Mouse (Mus musculus) left cerebral cortex, adult 11 months (tissue): ENCODE results near the gene Rhot2.
A peak's percentile ranks its signal among the peaks of the same experiment; 100 is the strongest.
"Not testable (repeated sequence)": the region's sequence is repeated elsewhere in the genome, so short reads cannot be mapped to it uniquely, and the experiment has no call there.

Experiments used
- DNase-seq: peaks from one replicate; pipeline ENCODE4 v3.0.0; 2022; ENCODE audit warnings: low spot score

The Rhot2 gene

GRCm38 (mm10) chr17:25874148-25874720, 29.6 kb upstream of the Rhot2 start:
- no peak for DNase-seq

- no peak for DNase-seq
Observed at GRCm38 (mm10) chr17:25873405-25874147, 28.9 kb upstream of the Rhot2 start.

- no peak for DNase-seq
Observed at GRCm38 (mm10) chr17:25872676-25873075, 28.0 kb upstream of the Rhot2 start.

GRCm38 (mm10) chr17:25871566-25871965, 26.9 kb upstream of the Rhot2 start:
- not testable (repeated sequence) for DNase-seq

GRCm38 (mm10) chr17:25869954-25870353, 25.3 kb upstream of the Rhot2 start:
- no peak for DNase-seq

GRCm38 (mm10) chr17:25869498-25869897, 24.8 kb upstream of the Rhot2 start:
- no peak for DNase-seq

- peak; percentile 74 for DNase-seq
Observed at GRCm38 (mm10) chr17:25868601-25869191, 24.0 kb upstream of the Rhot2 start, which contains the start of gene Mcrip2. Mcrip2 (minus strand) TSS chr17:25868764.

- no peak for DNase-seq
Observed at GRCm38 (mm10) chr17:25867836-25868600, 23.4 kb upstream of the Rhot2 start.

- DNase-seq, result no peak
Observed at GRCm38 (mm10) chr17:25867509-25867835, 22.8 kb upstream of the Rhot2 start.

- DNase-seq, result no peak
Observed at GRCm38 (mm10) chr17:25866172-25866571, 21.5 kb upstream of the Rhot2 start.

- no peak for DNase-seq
Observed at GRCm38 (mm10) chr17:25865288-25865687, 20.6 kb upstream of the Rhot2 start.

- no peak for DNase-seq
Observed at GRCm38 (mm10) chr17:25864311-25864710, 19.7 kb upstream of the Rhot2 start.

GRCm38 (mm10) chr17:25863681-25864080, 19.0 kb upstream of the Rhot2 start:
- no peak for DNase-seq

- DNase-seq, result no peak
Observed at GRCm38 (mm10) chr17:25861704-25862612, 17.3 kb upstream of the Rhot2 start.

GRCm38 (mm10) chr17:25860832-25861703, 16.4 kb upstream of the Rhot2 start, which contains the start of gene Wdr90:
Wdr90 (minus strand) TSS chr17:25861501.
- peak; percentile 91 for DNase-seq

GRCm38 (mm10) chr17:25860229-25860628, 15.6 kb upstream of the Rhot2 start:
- DNase-seq, result no peak

GRCm38 (mm10) chr17:25843636-25844395, 835 bp downstream of the Rhot2 start:
- DNase-seq, result no peak

- DNase-seq, result no peak
Observed at GRCm38 (mm10) chr17:25843122-25843521, 1.5 kb downstream of the Rhot2 start.

GRCm38 (mm10) chr17:25842509-25842908, 2.1 kb downstream of the Rhot2 start:
- no peak for DNase-seq
